Mouse (Mus musculus): ENCODE data around the gene Fam171a2.
"Not testable (repeated sequence)": the region's sequence is repeated elsewhere in the genome, so short reads cannot be mapped to it uniquely, and the experiment has no call there.

Fam171a2 gene

DNA sequence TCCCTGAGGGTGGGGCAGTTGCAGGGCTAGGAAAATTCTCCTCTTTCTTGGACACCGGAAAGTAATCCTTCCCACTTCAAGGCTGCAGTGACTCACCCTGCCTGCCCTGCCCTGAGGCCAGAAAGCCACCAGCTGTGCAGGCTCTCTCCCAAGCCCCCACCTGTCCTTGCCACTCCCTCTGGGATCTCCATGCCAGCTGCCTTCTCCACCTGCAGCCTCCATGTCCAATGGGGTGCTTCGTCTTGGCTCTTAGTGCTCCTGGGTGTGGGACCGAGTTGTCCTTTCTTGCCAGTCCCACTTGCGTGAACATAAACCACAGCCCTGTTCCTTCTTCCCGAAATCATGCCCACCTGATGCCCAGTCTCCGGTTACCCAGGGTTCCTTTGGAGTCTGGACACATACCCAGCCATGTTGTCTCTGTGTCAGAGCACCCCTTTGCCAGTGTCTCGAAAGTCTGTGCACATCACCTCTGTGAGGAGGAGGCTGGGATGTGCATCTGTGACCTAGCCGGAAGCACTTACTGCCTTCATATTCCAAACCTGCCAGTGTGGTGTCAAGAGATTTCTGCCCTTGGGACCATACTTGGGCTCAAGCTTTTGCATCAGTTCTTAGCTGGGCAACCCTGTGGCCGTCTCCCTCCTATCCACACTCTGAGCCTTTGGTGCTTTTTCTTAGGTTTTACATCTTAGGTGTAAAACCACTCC lies 52.9 kb downstream of the Fam171a2 start:
- DNase-seq (ENCODE audit: low spot score in 2 of 2), result no peak

DNA sequence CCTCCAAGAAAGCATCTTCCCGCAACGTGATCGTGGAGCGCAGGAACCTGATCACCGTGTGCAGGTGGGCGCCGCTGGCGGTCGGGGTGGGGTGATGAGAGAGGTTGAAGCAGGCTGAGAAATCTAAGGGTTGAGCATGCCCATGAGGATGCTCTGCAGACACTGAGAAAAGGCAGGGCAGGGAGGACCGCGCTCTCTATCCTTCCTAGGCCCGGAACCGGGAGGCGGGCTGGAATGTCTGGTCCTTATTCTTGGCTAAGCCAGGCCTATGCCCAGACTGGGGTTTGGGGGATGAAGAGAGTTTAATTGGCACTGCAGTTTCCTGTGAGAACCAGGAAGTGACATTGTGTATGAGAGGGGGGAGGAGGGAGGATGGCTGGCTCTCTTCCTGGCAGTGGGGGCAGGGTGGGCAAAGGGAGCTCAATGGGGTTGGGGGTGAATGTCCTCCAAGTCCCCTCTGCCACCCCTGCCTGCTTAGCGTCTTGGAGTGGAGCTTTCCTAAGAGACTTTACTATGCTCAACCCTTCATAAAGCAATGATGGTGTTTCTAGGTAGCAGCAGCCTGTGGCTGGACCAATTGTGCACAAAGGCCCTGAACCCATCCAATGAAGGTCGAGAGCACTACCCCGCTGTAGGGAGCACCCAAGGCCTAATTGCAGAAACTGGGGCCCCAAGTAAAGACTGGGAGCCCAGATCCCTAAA lies 53.6 kb downstream of the Fam171a2 start:
- peak in 1 of 2 experiments; percentile 19 for DNase-seq (ENCODE audit: low spot score in 2 of 2)

DNA sequence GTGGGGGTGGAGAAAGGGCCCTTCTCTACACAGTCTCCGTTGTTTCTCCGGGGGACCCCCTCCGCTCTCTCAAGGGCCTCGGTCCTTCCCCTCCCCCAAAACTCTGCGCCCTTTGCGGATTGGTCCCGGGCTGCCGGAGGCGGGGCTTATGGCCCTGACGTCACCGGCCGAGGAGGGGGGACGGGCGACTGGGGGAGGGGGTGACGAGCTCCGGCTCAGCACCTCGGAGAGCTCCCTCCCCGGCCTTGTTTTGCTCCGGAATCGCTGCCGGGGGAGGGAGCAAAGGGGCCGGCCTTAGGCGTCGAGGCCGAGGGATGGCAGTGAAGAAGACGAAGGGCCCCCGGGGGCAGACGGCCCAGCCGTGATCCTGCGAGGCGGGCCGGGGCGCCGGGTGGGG lies 54.2 kb downstream of the Fam171a2 start, which contains the start of gene Rundc3a:
Rundc3a (plus strand) TSS at position 166 of the 397 bp plus-strand sequence.
- DNase-seq (ENCODE audit: low spot score in 2 of 2), result peak; percentile 62 to 84

DNA sequence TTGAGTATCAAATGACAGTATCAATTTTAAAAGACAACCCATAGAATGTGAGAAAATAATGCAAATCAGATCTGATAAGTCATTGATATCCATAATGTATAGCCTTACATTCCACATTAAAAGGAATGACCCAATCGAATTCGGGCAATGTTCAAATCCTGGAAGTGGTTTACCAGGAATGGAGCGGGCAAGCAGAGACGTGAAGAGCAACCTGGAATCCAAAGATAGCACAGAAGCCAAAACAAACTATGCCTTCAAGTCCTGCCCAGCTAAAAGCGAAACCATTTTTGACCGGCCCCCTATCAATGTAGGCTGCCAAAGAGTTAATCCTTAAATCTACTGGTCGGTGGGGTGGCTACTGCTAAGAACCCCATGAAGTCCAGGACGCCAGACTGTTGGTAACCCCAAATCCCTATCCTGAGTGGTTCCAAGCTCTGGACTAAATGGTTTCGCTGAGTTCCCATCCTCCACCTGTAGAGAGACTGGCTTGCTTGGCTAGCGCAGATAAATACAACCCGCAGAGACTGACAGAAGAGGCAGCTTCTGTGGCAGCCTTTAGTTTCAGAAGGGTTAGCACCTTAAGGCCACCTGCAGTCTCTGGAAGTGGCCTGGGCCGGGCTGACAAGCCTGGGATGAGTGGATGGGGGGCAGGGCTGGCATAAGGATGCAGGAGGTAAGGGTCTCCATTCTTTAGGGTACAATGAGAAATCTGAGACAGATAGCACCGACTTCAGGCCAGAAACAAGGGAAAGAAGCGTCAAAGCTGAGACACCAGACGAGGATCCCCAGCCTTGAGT lies 54.8 kb downstream of the Fam171a2 start:
- peak in 1 of 2 experiments; percentile 25 for DNase-seq (ENCODE audit: low spot score in 2 of 2)

DNA sequence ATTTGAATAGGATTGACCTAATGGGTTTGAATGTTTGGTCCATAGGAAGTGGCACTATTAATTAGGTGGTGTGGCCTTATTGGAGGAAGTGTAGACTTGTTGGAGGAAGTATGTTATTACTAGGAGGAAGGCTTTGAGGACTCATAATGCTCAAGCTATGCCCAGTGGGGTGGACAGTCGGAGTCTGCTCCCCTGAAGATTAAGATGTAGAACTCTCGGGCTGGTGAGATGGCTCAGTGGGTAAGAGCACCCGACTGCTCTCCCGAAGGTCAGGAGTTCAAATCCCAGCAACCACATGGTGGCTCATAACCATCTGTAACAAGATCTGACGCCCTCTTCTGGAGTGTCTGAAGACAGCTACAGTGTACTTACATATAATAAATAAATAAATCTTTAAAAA lies 58.0 kb downstream of the Fam171a2 start:
- not testable (repeated sequence) for DNase-seq (ENCODE audit: low spot score in 2 of 2)

Measured in spleen, postnatal 10 days (tissue).